In genomic region chr4:48975810-48976209, GRCm38 (mm10) we compare ENCODE assay signal across 19 mouse cellular contexts.
DNase-seq lines count a peak whose midpoint lies in the region; ATAC-seq lines count a peak whose summit lies in the region.
"Had no signal": no experiment of that assay in that cellular context is flagged by ENCODE, and none has a peak within 500 bp of the region (broad histone marks: within the 10 kb centered on the region; RNA-seq: fewer than 3 reads in every experiment).

No protein-coding gene starts in this region.

- peak; percentile 74 for ATAC-seq in frontal cortex, adult (ENCODE audit: low TSS enrichment)
- ATAC-seq: CD4-positive, CD25-positive, alpha-beta regulatory T cell, adult 4 months; forebrain, embryonic 13.5 days; forebrain, embryonic 15.5 days; forebrain, postnatal 0 days had no signal

- intact Hi-C loops in left cerebral cortex, postnatal 25 days (cut with DNase I) = loop anchor here (5.0 kb wide), 1 partner anchor 81 kb away; the partner anchor contains the start of gene Plppr1

- DNase-seq in frontal cortex, postnatal 25 days (ENCODE audit: low spot score in 2 of 2) = no peak
- peak; percentile 10 to 72 for DNase-seq in left cerebral cortex, postnatal 25 days (ENCODE audit: low spot score in 2 of 2)
- no peak for DNase-seq in left cerebral cortex, adult 8-10 months (ENCODE audit: low spot score in 2 of 2)
- peak; percentile 9 for DNase-seq in right cerebral cortex, postnatal 14 days
- DNase-seq in right cerebral cortex, postnatal 36 days (ENCODE audit: low spot score in 2 of 2) = no peak
- DNase-seq: adrenal gland, adult 2 months; adrenal gland, postnatal 10 days; adrenal gland, postnatal 25 days; B cell, adult 2 months; cerebellum, adult 11-12 months; cerebellum, adult 2 months; cerebellum, adult 9-10 months; cerebellum, postnatal 10 days; cerebellum, postnatal 25 days; forebrain, postnatal 0 days had no signal

Comparison
In these comparisons a context has a peak if more than half of its experiments do, and no peak if none do; other contexts are left out.
1. DNase-seq: peak in left cerebral cortex, postnatal 25 days (2 of 2) and right cerebral cortex, postnatal 14 days (single experiment); none in frontal cortex, postnatal 25 days (0 of 2), left cerebral cortex, adult 8-10 months (0 of 2) and right cerebral cortex, postnatal 36 days (0 of 2).